Comparison of ENCODE assay signal across 14 mouse cellular contexts in genomic region chr5:101172782-101173181, GRCm38 (mm10).
DNase-seq lines count a peak whose midpoint lies in the region.
"Had no signal": no experiment of that assay in that cellular context is flagged by ENCODE, and none has a peak within 500 bp of the region (broad histone marks: within the 10 kb centered on the region; RNA-seq: fewer than 3 reads in every experiment).

No protein-coding gene starts in this region.

- DNase-seq in left cerebral cortex, adult 18-20 months (ENCODE audit: low spot score in 2 of 2) = peak; percentile 9 to 18
- DNase-seq in left cerebral cortex, adult 11 months (ENCODE audit: low spot score) = no peak
- peak; percentile 49 for DNase-seq in right cerebral cortex, adult 18-20 months
- no peak for DNase-seq in right cerebral cortex, postnatal 14 days
- DNase-seq in right cerebral cortex, postnatal 25 days = peak; percentile 19
- DNase-seq in retina, postnatal 1 day = no peak
- DNase-seq in layer of hippocampus, adult 8-10 months (ENCODE audit: low spot score in 2 of 2) = no peak
- DNase-seq: adrenal gland, adult 8-10 months; cerebellum, postnatal 14 days; embryo, embryonic 11 days; gastrocnemius, postnatal 36 days; kidney, postnatal 4 days; liver, embryonic 13.5 days; spleen, adult 18-20 months had no signal

Comparison
In these comparisons a context has a peak if more than half of its experiments do, and no peak if none do; other contexts are left out.
1. DNase-seq: peak in left cerebral cortex, adult 18-20 months (2 of 2), right cerebral cortex, adult 18-20 months (single experiment) and right cerebral cortex, postnatal 25 days (single experiment); none in left cerebral cortex, adult 11 months (single experiment), right cerebral cortex, postnatal 14 days (single experiment), retina, postnatal 1 day (single experiment) and layer of hippocampus, adult 8-10 months (0 of 2).